Mouse (Mus musculus) liver, embryonic 14 days (tissue): ENCODE data around the gene Olfr742. TPM values are rescaled to one million over a fixed set of nuclear protein-coding genes. Genes with fewer than 3 reads are reported as not detected.

Experiments
- polyA plus RNA-seq: library from polyadenylated mRNA; depleted of rRNA; stranded (reverse); fragments of >200 nt; gene quantifications from 2 replicates; pipeline ENCODE4 v1.2.3, GENCODE M21; 2012; rRNA removed

Gene Olfr742
- not detected in 2 replicates for polyA plus RNA-seq

GRCm38 (mm10) chr14:50503300-50503699 is at the start of gene Olfr742:
Gene Olfr742, plus strand, starts transcription at chr14:50503600.

DNA sequence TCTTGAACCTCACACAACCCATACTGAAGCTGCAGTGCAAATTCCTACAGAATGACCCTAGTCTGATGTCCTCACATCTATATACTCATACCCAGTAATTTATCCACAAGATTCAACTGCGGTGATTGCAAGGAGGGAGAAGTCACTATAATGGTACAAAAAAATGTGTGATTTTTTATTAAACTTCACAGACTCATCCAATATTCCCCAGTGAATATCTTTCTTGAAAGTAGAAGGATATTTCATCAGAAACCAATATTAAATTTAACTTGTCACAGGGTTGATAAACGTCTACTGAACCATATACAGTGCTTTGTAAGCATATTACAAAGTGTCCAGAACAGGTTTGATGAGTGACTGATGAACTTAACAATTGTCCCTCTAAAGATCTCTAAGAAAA is 31.0 kb upstream of the Olfr742 start, which contains the start of gene Olfr741:
TSS of gene Olfr741 (plus strand) at position 301 of the 400 bp plus-strand sequence.

GRCm38 (mm10) chr14:50521539-50521938 is 18.1 kb downstream of the Olfr742 start, which contains the start of gene Olfr743:
Gene Olfr743, plus strand, starts transcription at chr14:50521839.

Other genes starting within 250 kb of the Olfr742 start
- not detected in 2 replicates for gene Olfr732, start 219.4 kb upstream of the Olfr742 start, polyA plus RNA-seq
- not detected in 2 replicates for gene Olfr733, start 202.1 kb upstream of the Olfr742 start, polyA plus RNA-seq
- not detected in 2 replicates for gene Olfr734, start 176.8 kb upstream of the Olfr742 start, polyA plus RNA-seq
- not detected in 2 replicates for gene Olfr735, start 154.7 kb upstream of the Olfr742 start, polyA plus RNA-seq
- gene Tlr11, start 145.7 kb upstream of the Olfr742 start, polyA plus RNA-seq: 0.05 and 0.07 TPM in 2 replicates
- not detected in 2 replicates for gene Olfr736, start 122.4 kb upstream of the Olfr742 start, polyA plus RNA-seq
- gene Olfr738, start 96.0 kb upstream of the Olfr742 start, polyA plus RNA-seq: not detected in 2 replicates
- not detected in 2 replicates for gene Olfr739, start 85.0 kb upstream of the Olfr742 start, polyA plus RNA-seq
- gene Olfr740, start 58.1 kb upstream of the Olfr742 start, polyA plus RNA-seq: not detected in 2 replicates
- gene Olfr741, start 30.9 kb upstream of the Olfr742 start, polyA plus RNA-seq: not detected in 2 replicates
- gene Olfr743, start 18.2 kb downstream of the Olfr742 start, polyA plus RNA-seq: not detected in 2 replicates
- gene Olfr744, start 111.3 kb downstream of the Olfr742 start, polyA plus RNA-seq: not detected in 2 replicates
- gene Olfr745, start 135.8 kb downstream of the Olfr742 start, polyA plus RNA-seq: not detected in 2 replicates
- not detected in 2 replicates for gene Olfr746, start 143.5 kb downstream of the Olfr742 start, polyA plus RNA-seq
- not detected in 2 replicates for gene Olfr747, start 189.6 kb downstream of the Olfr742 start, polyA plus RNA-seq
- gene Olfr748, start 203.8 kb downstream of the Olfr742 start, polyA plus RNA-seq: not detected in 2 replicates
- gene Olfr749, start 241.5 kb downstream of the Olfr742 start, polyA plus RNA-seq: not detected in 2 replicates